Mouse (Mus musculus) embryonic stem cell, embryonic (primary cell): Measurements from ENCODE around the gene Ccndbp1.
"Not testable (repeated sequence)": the region's sequence is repeated elsewhere in the genome, so short reads cannot be mapped to it uniquely, and the experiment has no call there.

Experiments used
- CTCF ChIA-PET, 4 experiments: fragments of 300-600 bp in 2 of 4; fragments of 350-600 bp in 2 of 4; sonication (Branson Sonifier 250); formaldehyde crosslinking; loops; one replicate each; lab custom pipeline; 2022; ENCODE audit warnings: inconsistent platforms in 2 of 4; lab: Charles Lee
- POLR2A ChIA-PET, 4 experiments: fragments of 300-600 bp in 2 of 4; fragments of 350-600 bp in 2 of 4; sonication (Branson Sonifier 250); formaldehyde crosslinking; loops; one replicate each; lab custom pipeline; 2022; ENCODE audit warnings: antibody characterized with exemption in 4 of 4, inconsistent platforms in 1 of 4; lab: Charles Lee

The Ccndbp1 gene

DNA sequence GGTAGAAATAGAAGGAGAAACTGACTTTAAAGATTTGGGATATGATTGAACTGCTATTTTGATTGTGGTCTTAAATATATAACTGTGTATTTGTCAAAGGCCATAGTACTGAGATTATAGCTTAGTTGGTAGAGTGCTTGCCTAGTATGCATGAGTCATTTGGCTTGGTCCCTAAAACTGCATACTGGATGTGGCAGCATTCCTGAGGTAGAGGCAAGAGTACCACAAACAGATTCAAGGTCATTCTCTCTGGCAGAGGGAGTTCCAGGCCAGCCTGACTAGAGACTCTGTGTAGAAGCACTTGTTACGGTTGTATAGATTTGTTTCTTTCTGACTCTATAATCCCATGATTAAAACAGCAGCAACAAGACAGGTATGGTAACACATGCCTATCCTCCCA is 28.4 kb upstream of the Ccndbp1 start:
- ChIA-PET CTCF (no interaction called here), POLR2A (interaction anchor here in 1 of 4 experiments (2.7 kb wide), 1 partner anchor 10 kb away, joined by 8 read pairs; no protein-coding TSS in a partner anchor)

DNA sequence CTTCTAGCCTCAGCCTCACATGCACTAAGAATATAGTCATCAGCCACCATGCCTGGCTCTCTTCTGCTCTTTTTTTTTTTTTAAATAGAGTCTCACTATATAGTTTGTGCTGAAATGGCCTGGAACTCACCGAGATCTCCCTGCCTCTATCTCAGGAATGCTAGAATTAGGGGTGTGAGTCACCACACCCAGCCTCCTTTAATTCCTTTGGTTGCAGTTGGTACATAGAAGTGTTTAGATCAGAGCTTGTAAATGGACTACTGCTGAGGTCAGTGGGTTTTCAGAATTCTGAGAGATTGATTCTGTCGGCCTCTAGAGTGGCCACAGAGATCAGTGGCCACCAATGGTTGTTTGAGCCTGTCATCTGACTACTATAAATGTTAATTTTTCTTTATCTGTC is 27.3 kb upstream of the Ccndbp1 start:
- CTCF ChIA-PET = interaction anchor here in 2 of 4 experiments (0.7 to 1.5 kb wide), 2 partner anchors 8 to 23 kb away, joined by 3 read pairs; no protein-coding TSS in a partner anchor
- POLR2A ChIA-PET = interaction anchor here in 2 of 4 experiments (1.0 to 2.7 kb wide), 7 partner anchors 8 to 432 kb away, joined by 3 to 8 read pairs (median 3); partner anchors contain the start of genes Catsper2 (in 1 of the 2), Lcmt2 (in 1 of the 2), Pdia3 (in 1 of the 2) and Ubr1 (in 1 of the 2)

DNA sequence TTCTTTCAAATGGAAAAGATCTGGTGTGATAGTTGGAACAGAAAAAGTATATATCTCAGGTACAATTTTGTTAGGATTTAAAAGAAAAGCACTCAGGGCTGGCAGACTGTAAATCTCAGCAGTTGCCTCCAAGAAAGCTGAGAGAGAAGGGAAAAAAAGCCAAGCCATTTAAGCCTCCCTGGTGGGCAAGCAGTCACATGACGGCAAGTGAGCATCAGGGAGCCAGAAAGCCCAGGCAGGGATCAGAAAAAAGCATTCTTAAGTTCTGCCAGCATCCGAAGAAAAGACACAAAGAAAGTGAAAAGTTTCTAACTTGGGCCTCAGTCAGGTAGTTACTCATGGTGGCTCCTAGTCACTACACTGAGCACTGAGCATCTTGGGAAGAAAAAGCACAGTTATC is 24.6 kb upstream of the Ccndbp1 start:
- CTCF ChIA-PET = no interaction called here
- POLR2A ChIA-PET = interaction anchor here in 1 of 4 experiments (1.2 to 3.4 kb wide), 2 partner anchors 10 to 12 kb away, joined by 3 to 19 read pairs; partner anchors contain the start of gene Ubr1

DNA sequence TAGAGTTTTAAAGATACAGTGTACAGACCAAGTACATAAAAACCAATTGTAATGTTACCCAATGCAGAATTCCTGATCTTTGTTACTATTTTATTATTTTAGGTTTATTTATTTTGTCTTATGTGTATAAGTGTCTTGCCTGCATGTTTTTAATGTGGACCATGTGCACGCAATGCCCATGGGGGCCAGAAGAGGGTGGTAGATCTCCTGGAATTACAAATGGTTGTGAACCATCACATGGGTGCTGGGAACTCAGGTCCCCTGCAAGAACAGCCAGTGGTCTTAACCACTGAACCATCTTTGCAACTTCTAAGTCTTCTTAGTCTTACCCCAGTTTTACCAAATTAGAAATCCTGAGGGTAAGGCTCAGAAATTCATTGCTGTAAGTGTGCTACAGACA is 23.0 kb upstream of the Ccndbp1 start:
- ChIA-PET CTCF (no interaction called here), POLR2A (interaction anchor here in 1 of 4 experiments (1.2 to 3.4 kb wide), 2 partner anchors 14 to 155 kb away, joined by 3 to 19 read pairs; partner anchors contain the start of genes Adal and Ubr1)

DNA sequence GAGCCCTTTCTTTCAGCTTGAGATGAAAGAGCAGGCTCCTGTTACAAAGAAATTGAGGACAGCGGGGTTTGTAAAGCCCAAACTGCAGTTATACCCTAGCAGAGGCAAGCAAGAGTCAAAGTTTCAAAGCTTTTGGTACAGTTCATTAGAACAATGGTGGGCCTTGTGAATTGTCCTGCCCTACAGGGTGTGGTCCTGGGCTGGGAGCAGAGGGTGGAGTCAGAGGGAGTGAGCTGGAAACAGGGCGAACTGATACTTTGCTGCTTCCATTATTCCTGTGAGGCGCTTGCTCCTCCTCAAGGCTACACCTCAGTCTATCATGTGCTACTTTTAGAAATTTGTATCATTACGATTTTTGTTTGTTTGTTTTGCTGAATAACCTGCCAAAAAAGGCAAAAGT is 17.0 kb upstream of the Ccndbp1 start:
- ChIA-PET CTCF (interaction anchor here (0.5 to 1.8 kb wide), 9 partner anchors 9 to 513 kb away, joined by 3 to 6 read pairs (median 3); partner anchors contain the start of gene Ccndbp1 (in 1 of the 4)), POLR2A (interaction anchor here in 2 of 4 experiments (0.6 to 1.9 kb wide), 9 partner anchors 10 to 1833 kb away, joined by 3 to 8 read pairs (median 3); partner anchors contain the start of genes Adal (in 1 of the 2) and Lcmt2 (in 1 of the 2))

DNA sequence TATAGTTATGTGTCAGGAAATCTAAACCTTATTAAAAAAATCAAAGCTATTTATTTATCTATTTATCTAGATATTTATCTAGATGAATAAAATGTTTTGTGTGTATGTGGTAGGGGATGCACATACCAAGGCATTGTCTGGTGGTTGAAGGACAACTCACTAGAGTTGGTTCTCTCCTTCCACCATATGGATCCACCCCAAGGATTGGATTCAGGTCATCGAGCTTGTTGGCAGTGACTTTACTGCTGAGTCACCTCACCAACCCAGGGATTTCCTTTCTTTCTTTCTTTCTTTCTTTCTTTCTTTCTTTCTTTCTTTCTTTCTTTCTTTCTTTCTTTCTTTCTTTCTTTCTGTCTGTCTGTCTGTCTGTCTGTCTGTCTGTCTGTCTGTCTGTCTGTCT is 11.6 kb upstream of the Ccndbp1 start:
- CTCF ChIA-PET, POLR2A ChIA-PET: not testable (repeated sequence)

DNA sequence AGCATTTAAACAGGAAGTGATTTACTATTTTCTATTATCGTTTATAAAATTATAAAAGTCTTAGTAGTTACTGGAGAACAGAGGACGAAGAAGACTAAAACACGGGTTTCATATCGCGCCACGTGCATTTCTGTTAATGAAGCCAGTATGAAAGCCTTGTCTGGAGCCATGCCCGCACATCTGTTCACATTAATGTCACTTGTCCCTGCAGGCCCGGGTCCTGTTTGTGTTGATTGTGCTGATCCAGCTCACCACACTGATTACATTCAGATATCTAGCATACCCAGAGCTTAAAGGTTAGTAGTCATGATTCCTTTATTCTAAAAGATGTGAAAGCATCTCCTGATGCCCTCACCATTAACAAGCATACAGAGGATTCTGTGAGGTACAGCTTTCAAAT is 9.3 kb upstream of the Ccndbp1 start:
- ChIA-PET POLR2A (interaction anchor here in 1 of 4 experiments (0.9 to 2.6 kb wide), 2 partner anchors 10 kb away, joined by 3 to 10 read pairs; partner anchors contain the start of gene Ccndbp1), CTCF (no interaction called here)

DNA sequence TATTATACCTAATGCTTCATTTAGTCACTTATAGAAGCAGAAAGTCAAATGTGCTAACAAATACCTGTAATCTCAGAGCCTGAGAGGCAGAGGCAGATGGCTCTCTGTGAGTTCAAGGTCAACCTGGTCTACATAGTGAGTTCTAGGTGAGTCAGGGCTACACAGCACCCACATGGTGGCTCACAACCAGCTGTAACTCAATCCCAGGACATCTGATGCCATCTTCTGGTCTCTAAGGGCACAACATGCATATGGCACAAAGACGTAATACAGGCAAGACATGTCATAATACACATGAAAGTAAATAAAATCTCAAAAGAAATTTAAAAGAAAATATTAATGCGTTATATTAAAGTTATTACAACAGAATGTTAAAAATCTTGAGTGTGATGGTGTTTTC is 4.6 kb upstream of the Ccndbp1 start:
- CTCF ChIA-PET = interaction anchor here in 3 of 4 experiments (0.6 to 1.8 kb wide), 3 partner anchors 31 to 525 kb away, joined by 3 to 7 read pairs (median 5); no protein-coding TSS in a partner anchor

DNA sequence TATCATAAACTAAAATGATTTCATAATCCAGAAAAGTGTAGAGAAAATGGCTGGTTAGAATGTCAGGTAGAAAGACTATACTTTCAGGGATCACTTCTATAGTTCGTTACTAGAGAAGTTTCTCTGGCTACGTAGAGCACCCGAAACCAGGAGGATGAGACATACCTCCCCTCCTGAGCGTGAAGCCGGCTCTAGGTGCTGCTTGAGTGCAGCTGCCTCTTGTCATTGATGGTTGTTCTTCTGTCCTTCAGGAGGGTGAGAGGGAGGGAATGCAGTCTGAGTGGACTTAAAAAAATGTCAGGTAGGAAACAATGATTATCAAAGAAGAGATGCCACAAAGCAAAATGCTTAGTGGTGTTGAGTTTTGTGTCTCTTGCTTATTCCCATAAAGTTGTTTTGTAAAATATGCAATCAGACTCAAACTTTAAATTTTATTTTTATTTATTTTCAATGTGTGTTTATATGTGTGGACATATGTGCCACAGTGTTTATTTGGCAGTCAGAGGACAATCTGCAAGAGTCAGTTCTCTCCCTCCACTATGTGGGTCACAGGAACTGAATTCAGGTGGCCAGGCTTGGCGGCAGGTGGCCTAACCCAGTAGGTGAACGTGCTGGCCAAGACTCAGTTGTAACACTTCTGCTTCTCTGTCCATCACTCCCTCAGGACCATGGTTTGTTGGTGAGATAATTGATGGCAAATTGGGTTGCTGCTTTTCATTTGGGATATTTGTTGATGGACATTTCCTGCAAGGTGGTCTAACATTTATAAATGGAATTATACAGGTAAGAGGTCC is 4.0 kb upstream of the Ccndbp1 start:
- POLR2A ChIA-PET = no interaction called here
- CTCF ChIA-PET = interaction anchor here in 2 of 4 experiments (0.6 to 1.8 kb wide), 2 partner anchors 229 to 526 kb away, joined by 3 to 7 read pairs; no protein-coding TSS in a partner anchor

More for the DNA sequence above, 4.6 kb upstream of the Ccndbp1 start:
- POLR2A ChIA-PET = interaction anchor here in 1 of 4 experiments (1.6 kb wide), 1 partner anchor 22 kb away, joined by 4 read pairs; no protein-coding TSS in a partner anchor

DNA sequence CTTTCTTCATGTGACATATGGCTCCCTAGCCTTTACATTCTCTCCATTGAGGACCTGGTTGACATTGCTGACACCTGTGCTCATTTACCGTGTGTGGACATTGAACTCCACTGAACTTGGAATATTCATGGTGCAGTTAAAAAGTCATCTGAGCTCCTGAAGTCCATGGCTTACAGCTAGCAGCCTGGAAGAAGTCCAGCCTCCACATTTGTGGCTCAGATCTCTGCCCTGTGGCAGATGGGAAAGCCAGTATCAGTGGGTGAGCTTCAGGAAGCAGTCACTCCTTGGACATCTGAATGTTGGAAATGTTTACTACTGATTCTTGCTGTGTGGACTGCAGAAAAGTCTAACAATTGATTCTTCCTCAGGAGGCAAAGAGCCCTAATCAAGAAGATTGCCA is 1.2 kb upstream of the Ccndbp1 start:
- POLR2A ChIA-PET = interaction anchor here in 1 of 4 experiments (1.2 kb wide), 1 partner anchor 12 kb away, joined by 3 read pairs; no protein-coding TSS in a partner anchor
- CTCF ChIA-PET = interaction anchor here in 2 of 4 experiments (0.5 to 1.1 kb wide), 3 partner anchors 16 to 140 kb away, joined by 3 to 13 read pairs (median 4); no protein-coding TSS in a partner anchor

DNA sequence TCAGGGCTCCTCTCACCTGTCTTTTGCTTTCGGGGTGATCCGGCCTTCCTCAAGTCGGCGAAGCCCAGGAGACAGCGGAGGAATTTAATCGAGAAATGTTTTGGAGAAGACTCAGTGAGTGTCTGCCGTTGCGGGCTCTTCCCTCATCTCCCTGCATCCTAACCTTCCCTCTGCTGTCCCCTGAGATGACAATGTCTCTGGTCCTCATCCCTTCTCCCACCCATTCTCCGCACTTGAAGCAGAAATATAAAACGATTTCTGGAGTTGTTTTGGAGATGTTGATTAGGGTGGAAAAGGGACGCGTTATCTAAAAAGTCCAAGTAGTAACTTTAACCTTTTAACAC is 433 bp downstream of the Ccndbp1 start:
- CTCF ChIA-PET = interaction anchor here in 1 of 4 experiments (1.0 kb wide), 1 partner anchor 36 kb away, joined by 3 read pairs; no protein-coding TSS in a partner anchor
- POLR2A ChIA-PET = interaction anchor here in 2 of 4 experiments (0.7 to 2.0 kb wide), 7 partner anchors 8 to 440 kb away, joined by 3 to 7 read pairs (median 4); partner anchors contain the start of genes Adal (in 1 of the 2), Lcmt2 (in 1 of the 2), Serf2 (in 1 of the 2) and Ubr1 (in 1 of the 2)

DNA sequence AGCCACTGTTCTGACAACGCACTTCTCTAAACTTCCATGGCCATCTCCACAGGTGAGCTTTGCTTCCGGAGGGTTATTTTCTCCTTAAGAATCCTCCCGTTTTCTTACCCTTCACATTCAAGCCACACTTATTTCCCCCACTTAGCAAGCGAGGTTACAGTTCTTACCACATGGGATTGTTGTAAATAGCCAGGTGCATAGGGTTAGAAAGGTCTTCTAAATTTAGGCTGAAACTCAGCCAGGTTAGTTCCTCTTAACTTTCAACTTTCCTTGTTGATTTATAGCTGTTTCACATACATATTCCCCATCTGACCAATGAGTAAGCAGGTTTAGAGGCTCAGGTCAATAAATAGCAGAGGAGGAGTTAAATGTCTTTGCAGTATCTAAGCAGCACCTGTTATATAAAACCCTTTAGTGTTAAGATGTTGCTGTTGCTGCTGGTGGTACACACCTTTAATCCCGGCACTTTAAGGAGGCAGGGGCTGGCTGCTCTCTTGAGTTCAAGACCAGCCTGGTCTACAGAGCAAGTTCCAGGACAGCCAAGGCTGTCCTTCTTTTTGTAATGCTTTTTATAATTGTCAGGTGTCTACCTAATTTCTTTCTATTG is 971 bp downstream of the Ccndbp1 start:
- CTCF ChIA-PET = no interaction called here
- POLR2A ChIA-PET = interaction anchor here in 1 of 4 experiments (1.3 to 2.0 kb wide), 2 partner anchors 10 to 131 kb away, joined by 3 to 7 read pairs; partner anchors contain the start of genes Adal and Lcmt2

DNA sequence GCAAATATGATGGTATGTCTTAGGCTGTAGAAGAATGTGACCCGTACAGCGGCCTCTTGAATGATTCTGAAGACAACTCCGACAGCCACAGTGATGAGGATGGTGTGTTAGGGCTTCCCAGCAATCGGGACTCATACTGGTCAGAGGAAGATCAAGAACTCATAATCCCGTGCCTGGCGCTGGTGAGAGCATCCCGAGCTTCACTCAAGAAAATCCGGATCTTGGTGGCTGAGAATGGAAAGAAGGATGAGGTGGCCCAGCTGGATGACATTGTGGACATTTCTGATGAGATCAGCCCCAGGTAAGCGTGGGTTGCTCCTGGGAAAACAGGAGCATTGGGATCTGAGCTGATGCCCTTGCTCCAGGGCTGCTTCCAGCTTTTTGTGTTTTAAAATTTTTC is 4.5 kb downstream of the Ccndbp1 start:
- POLR2A ChIA-PET = no interaction called here
- CTCF ChIA-PET = no interaction called here

DNA sequence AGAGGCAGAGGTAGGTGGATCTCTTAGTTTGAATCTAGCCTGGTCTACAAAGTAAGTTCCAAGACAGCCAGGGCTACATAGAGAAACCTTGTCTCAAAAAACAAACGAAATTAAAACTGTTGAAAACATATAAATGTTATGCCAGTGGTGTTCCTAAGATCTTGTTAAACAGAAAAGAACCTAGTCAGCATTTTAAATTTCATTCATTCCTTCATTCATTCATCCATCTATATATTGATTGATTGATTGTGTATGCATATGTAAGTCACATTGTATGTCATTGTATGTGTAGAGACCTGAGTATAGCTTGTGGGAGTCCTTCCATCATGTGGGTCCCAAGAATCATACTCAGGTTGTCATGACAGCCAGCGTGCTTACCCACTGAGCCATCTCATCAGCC is 7.3 kb downstream of the Ccndbp1 start:
- ChIA-PET CTCF (no interaction called here), POLR2A (no interaction called here)

DNA sequence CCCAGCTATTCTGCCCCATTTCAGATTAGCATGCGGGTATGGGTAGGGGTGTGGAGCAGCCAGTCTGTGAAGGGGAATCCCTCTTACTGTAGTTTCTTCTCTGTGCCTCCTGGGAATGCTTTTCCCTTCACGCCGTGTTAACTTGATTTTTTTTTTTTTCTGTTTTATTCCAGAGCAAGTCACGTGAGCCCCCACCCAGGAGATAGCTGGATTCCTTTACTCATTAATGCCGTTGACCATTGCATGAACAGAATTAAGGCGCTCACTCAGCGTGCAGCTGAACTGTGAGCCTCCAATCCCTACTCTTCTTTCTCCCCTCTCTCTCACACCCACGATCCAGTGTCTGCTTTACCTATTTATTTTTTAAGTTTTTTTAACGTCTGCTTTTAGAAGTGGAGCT is 8.0 kb downstream of the Ccndbp1 start:
- ChIA-PET CTCF (no interaction called here), POLR2A (interaction anchor here in 1 of 4 experiments (1.4 kb wide), 1 partner anchor 8 kb away, joined by 5 read pairs; the partner anchor contains the start of gene Ccndbp1)

DNA sequence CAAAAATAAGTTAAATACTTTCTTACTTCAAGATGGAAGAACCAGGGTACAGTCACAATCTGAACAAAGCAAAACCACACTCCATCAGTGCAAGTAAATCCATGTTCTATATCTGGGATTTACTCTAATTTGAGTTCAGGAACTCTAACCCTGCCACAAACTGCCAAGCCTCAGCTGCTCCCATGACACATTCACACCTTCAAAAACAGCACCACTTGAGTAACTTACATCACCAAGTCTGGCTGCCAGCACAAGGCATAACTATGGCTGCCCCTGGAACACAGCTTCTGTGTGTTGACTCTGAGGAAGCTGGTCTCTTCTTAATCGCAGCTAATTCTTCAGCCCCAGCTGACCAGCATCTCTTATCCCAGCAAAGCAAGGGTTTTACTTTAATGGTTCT is 8.9 kb downstream of the Ccndbp1 start:
- ChIA-PET CTCF (interaction anchor here in 1 of 4 experiments (0.6 kb wide), 1 partner anchor 38 kb away, joined by 3 read pairs; no protein-coding TSS in a partner anchor), POLR2A (interaction anchor here in 1 of 4 experiments (0.7 to 1.4 kb wide), 2 partner anchors 9 to 124 kb away, joined by 5 read pairs; partner anchors contain the start of genes Ccndbp1 and Lcmt2)

DNA sequence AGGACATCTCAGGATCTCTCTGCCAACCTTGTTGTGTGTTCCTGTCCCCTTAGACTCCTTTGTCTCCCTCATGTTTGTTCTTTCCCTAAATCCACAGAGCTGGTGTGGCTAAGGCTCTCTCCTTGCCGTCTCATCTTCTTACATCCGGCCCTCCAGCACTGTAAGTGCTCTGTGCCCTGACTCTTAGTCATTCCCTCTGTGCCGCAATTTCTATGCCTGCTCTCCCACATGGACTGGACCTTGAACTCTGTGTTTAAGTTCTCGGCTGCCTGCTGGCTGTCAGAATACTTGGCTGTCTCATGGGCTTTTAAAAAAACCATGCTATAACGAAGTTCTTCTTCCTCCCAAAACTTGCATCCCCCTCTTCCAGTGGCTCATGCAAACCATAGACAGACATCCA is 14.7 kb downstream of the Ccndbp1 start:
- ChIA-PET POLR2A (no interaction called here), CTCF (interaction anchor here in 2 of 4 experiments (0.7 to 0.8 kb wide), 2 partner anchors 65 to 425 kb away, joined by 3 read pairs; no protein-coding TSS in a partner anchor)

DNA sequence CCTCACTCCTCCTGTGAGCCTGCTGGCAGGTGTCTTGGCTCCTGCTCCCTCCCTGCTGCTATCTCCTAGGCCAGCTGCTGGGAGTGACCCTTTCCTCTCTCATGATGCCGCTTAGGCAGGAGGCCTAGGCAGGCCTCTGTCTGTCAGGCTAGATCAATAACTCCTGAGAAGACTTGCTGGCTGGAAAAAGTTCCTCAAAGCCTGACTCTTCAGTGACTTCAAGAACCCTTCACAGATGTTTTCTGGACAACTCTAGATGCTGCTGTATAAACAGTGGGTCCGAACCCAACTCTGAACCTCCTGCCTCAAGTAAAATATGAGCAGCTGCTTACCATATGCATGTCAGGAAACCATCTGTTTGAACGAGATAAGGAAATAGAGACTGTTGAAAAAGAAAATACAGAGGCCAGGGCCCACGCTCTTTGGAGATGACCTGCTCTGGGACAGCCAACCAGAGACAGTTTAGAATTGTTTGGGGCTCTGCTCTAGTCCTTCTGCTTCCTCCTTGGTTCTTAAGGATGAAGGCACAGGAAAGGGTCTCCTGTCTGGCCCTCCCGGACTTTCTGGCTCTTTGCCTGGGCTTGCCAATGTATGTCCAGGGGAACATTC is 28.6 kb downstream of the Ccndbp1 start, which contains the start of gene Epb42:
Epb42 (minus strand) TSS at position 340 of the 609 bp plus-strand sequence.
- ChIA-PET POLR2A (no interaction called here), CTCF (interaction anchor here in 1 of 4 experiments (0.7 kb wide), 1 partner anchor 917 kb away, joined by 3 read pairs; no protein-coding TSS in a partner anchor)
